Mouse (Mus musculus) neural tube, embryonic 12.5 days (tissue): ENCODE measurements around the gene Ccdc148. TPM values are rescaled to one million over a fixed set of nuclear protein-coding genes. Genes with fewer than 3 reads are reported as not detected.

Experiments used
- ATAC-seq: fragments of 200-750 bp; cut with Nextera tagmentation; 2 replicates; pipeline ENCODE4 v1.8.0; 2017; ENCODE audit warnings: low read depth, mild to moderate bottlenecking, moderate TSS enrichment, moderate library complexity; ENCODE audit not compliant: low FRiP score
- H3K27ac ChIP-seq: fragments of 300-500 bp; sonication (generic); 2 replicates; pipeline ENCODE4 v1.5.1; 2016
- H3K27me3 ChIP-seq: fragments of 300-500 bp; sonication (generic); replicated peaks from 2 replicates; pipeline ENCODE4 v1.6.1; 2016; ENCODE audit warnings: mild to moderate bottlenecking
- H3K36me3 ChIP-seq: fragments of 300-500 bp; sonication (generic); 2 replicates; pipeline ENCODE4 v1.6.1; 2016; ENCODE audit warnings: mild to moderate bottlenecking
- H3K4me1 ChIP-seq: fragments of 300-500 bp; sonication (generic); 2 replicates; pipeline ENCODE4 v1.6.1; 2016
- H3K4me2 ChIP-seq: fragments of 300-500 bp; sonication (generic); replicated peaks from 2 replicates; pipeline ENCODE4 v1.6.1; 2016; ENCODE audit warnings: mild to moderate bottlenecking
- H3K4me3 ChIP-seq: fragments of 300-500 bp; sonication (generic); 2 replicates; pipeline ENCODE4 v1.5.1; 2016
- H3K9ac ChIP-seq: fragments of 300-500 bp; sonication (generic); 2 replicates; pipeline ENCODE4 v1.6.1; 2016; ENCODE audit warnings: mild to moderate bottlenecking
- H3K9me3 ChIP-seq: fragments of 300-500 bp; sonication (generic); 2 replicates; pipeline ENCODE4 v1.6.1; 2016; ENCODE audit warnings: mild to moderate bottlenecking
- WGBS: fragments of 180-500 bp; shearing (Covaris S2); methylation state at CpG from one replicate; pipeline ENCODE4 v1.1.7; 2016; 5-methylcytosine and 5-hydroxymethylcytosine counted together
- polyA plus RNA-seq: library from polyadenylated mRNA; unstranded; fragments of >200 nt; fragmentation: Nextera tagmentation; extraction: Ambion mirVana; gene quantifications from 2 replicates; pipeline ENCODE4 v1.2.1, GENCODE M21; 2016

The Ccdc148 gene
- polyA plus RNA-seq, 1 experiment from 2014 or later = 1.4 TPM

DNA sequence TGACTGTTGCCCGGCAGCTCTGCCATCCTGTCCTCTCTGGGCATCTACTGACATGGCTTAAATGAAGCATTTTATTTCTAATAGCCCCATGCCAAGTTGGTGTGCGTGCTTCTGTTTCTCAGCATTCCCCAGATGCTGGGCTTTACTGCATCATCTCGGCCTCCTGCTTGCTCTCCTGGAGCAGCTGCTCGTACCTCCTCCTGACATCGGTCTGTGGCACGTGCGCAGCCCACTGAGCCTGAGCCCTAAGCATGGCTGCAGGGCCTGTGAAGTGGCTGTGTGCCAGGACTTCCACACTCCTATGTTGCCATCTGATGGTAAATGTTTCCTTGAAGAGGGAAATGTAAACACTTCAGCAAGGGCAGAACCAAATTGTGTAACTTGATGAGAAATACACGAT lies 31.0 kb upstream of the Ccdc148 start:
- 0 out of 2 replicates have a peak, but pooled peaks have one; percentile 49 for ATAC-seq
- Histone ChIP-seq H3K4me3 (no peak overlapping the region), H3K4me1 (0 out of 2 replicates have a peak, but pooled peaks cover 5% of the 10 kb centered on the region), H3K9me3 (no peaks in the 10 kb centered on the region), H3K9ac (no peak overlapping the region), H3K27ac (no peak overlapping the region), H3K36me3 (peaks cover 7% of the 10 kb centered on the region; the same call in 1 of the 2 replicates), H3K4me2 (no peak overlapping the region), H3K27me3 (no peaks in the 10 kb centered on the region)
- 82% methylated on average over 8 of the region's 8 CpGs for WGBS

DNA sequence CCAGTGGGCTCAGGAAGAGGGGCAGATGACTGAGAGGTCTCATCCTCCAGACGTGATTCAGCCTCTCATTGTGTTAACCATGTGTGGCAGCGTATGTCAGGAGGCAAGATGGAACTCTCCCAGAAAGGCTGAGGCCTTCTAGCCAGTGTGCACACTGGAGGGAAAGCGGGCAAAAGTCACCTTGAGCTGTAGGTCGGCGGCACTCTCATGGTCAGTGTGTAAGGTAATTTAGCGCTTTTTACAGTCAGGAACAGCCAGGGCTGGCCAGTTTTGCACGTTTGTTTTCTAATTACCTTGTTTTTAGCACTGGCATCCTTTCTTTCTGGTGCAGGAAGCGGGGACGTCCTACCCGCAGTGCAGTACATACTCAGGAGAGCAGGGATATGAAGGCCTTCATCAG lies 29.7 kb upstream of the Ccdc148 start:
- WGBS = 91% methylated on average over 10 of the region's 10 CpGs
- H3K27me3 ChIP-seq = no peaks in the 10 kb centered on the region

GRCm38 (mm10) chr2:59189661-59190185 lies 29.2 kb upstream of the Ccdc148 start:
- 80% methylated on average over 5 of the region's 5 CpGs for WGBS
- no peak overlapping the region for H3K4me3 ChIP-seq
- H3K27ac ChIP-seq = no peak overlapping the region
- H3K9me3 ChIP-seq = no peaks in the 10 kb centered on the region
- peaks cover 7% of the 10 kb centered on the region; the same call in 1 of the 2 replicates for H3K36me3 ChIP-seq
- 0 out of 2 replicates have a peak, but pooled peaks cover 5% of the 10 kb centered on the region for H3K4me1 ChIP-seq
- H3K27me3 ChIP-seq = no peaks in the 10 kb centered on the region
- H3K9ac ChIP-seq = no peak overlapping the region
- ATAC-seq = no peak
- no peak overlapping the region for H3K4me2 ChIP-seq

More for the DNA sequence above, 29.7 kb upstream of the Ccdc148 start:
- H3K9ac ChIP-seq = no peak overlapping the region
- peaks cover 7% of the 10 kb centered on the region; the same call in 1 of the 2 replicates for H3K36me3 ChIP-seq
- 0 out of 2 replicates have a peak, but pooled peaks cover 5% of the 10 kb centered on the region for H3K4me1 ChIP-seq
- ATAC-seq = no peak
- no peak overlapping the region for H3K27ac ChIP-seq
- H3K4me3 ChIP-seq = no peak overlapping the region
- no peaks in the 10 kb centered on the region for H3K9me3 ChIP-seq
- H3K4me2 ChIP-seq = no peak overlapping the region

DNA sequence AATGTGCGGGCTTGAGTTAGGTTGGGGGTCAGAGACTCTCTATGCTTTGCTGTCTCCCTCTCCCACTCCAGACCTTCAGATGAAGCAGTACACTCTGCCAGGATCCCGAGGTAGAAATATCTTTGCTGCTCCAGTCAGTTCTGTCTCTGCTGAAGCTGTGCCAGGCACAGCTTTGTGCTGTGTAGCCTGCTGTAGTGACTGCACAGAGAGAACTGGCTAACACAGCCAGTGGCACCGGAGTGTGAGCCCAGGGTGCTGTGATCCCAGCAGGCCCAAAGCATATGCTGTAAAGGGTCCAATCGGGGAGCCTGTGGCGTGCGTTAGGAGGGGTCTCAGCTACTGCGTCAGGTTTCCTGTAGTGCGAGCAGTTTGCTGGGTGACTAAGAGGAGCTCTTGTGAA lies 27.8 kb upstream of the Ccdc148 start:
- no peak for ATAC-seq

DNA sequence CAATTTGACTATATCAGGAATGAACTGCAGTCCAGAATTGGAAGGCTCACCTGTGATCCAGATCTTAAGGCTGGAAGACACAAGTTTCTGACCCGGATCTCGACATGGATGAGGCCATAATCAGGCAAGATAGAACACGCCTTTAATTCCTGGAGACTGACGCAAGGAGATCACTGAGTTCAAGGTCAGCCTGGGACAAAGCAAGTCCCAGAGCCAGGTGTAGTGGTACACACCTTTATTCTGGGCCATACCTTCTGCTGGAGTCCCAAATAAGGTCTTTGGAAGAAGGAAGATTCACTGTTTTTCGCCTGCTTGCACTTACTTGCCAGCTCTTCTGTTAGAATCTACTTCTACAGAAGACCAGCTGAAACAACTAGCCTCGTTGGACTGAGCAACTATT lies 26.5 kb upstream of the Ccdc148 start:
- Histone ChIP-seq H3K4me1 (0 out of 2 replicates have a peak, but pooled peaks cover 5% of the 10 kb centered on the region), H3K4me3 (no peak overlapping the region), H3K4me2 (no peak overlapping the region), H3K36me3 (peaks cover 7% of the 10 kb centered on the region; the same call in 1 of the 2 replicates), H3K9ac (no peak overlapping the region), H3K27me3 (no peaks in the 10 kb centered on the region), H3K27ac (no peak overlapping the region), H3K9me3 (no peaks in the 10 kb centered on the region)
- 94% methylated on average over 6 of the region's 6 CpGs for WGBS
- ATAC-seq = no peak

More for the DNA sequence above, 27.8 kb upstream of the Ccdc148 start:
- Histone ChIP-seq H3K4me2 (no peak overlapping the region), H3K27ac (no peak overlapping the region), H3K27me3 (no peaks in the 10 kb centered on the region), H3K9me3 (no peaks in the 10 kb centered on the region), H3K36me3 (peaks cover 7% of the 10 kb centered on the region; the same call in 1 of the 2 replicates), H3K4me1 (0 out of 2 replicates have a peak, but pooled peaks cover 5% of the 10 kb centered on the region), H3K4me3 (no peak overlapping the region), H3K9ac (no peak overlapping the region)
- 94% methylated on average over 8 of the region's 8 CpGs for WGBS

- Histone ChIP-seq H3K9me3 (no peaks in the 10 kb centered on the region), H3K36me3 (peaks cover 7% of the 10 kb centered on the region; the same call in 1 of the 2 replicates)
- no peak for ATAC-seq
Measured at GRCm38 (mm10) chr2:59186122-59186521, 25.6 kb upstream of the Ccdc148 start.

GRCm38 (mm10) chr2:59184107-59185064 lies 23.9 kb upstream of the Ccdc148 start:
- ATAC-seq = no peak

More at GRCm38 (mm10) chr2:59186122-59186521, 25.6 kb upstream of the Ccdc148 start:
- no peak overlapping the region for H3K27ac ChIP-seq
- H3K4me1 ChIP-seq = 0 out of 2 replicates have a peak, but pooled peaks cover 4% of the 10 kb centered on the region
- H3K27me3 ChIP-seq = no peaks in the 10 kb centered on the region
- H3K4me2 ChIP-seq = no peak overlapping the region
- WGBS = 97% methylated on average over 8 of the region's 8 CpGs
- H3K9ac ChIP-seq = no peak overlapping the region
- H3K4me3 ChIP-seq = no peak overlapping the region

GRCm38 (mm10) chr2:59183541-59183940 lies 23.1 kb upstream of the Ccdc148 start:
- Histone ChIP-seq H3K4me1 (0 out of 2 replicates have a peak, but pooled peaks cover under 1% of the 10 kb centered on the region), H3K9me3 (no peaks in the 10 kb centered on the region), H3K4me3 (no peak overlapping the region), H3K36me3 (peaks cover 7% of the 10 kb centered on the region; the same call in 1 of the 2 replicates), H3K27ac (no peak overlapping the region), H3K27me3 (no peaks in the 10 kb centered on the region), H3K9ac (no peak overlapping the region), H3K4me2 (no peak overlapping the region)
- ATAC-seq = no peak
- 80% methylated on average over 4 of the region's 4 CpGs for WGBS

More at GRCm38 (mm10) chr2:59184107-59185064, 23.9 kb upstream of the Ccdc148 start:
- Histone ChIP-seq H3K27ac (no peak overlapping the region), H3K27me3 (no peaks in the 10 kb centered on the region), H3K4me3 (no peak overlapping the region), H3K9ac (no peak overlapping the region), H3K36me3 (peaks cover 7% of the 10 kb centered on the region; the same call in 1 of the 2 replicates), H3K4me1 (no peaks in the 10 kb centered on the region), H3K4me2 (no peak overlapping the region), H3K9me3 (no peaks in the 10 kb centered on the region)
- 94% methylated on average over 11 of the region's 11 CpGs for WGBS

DNA sequence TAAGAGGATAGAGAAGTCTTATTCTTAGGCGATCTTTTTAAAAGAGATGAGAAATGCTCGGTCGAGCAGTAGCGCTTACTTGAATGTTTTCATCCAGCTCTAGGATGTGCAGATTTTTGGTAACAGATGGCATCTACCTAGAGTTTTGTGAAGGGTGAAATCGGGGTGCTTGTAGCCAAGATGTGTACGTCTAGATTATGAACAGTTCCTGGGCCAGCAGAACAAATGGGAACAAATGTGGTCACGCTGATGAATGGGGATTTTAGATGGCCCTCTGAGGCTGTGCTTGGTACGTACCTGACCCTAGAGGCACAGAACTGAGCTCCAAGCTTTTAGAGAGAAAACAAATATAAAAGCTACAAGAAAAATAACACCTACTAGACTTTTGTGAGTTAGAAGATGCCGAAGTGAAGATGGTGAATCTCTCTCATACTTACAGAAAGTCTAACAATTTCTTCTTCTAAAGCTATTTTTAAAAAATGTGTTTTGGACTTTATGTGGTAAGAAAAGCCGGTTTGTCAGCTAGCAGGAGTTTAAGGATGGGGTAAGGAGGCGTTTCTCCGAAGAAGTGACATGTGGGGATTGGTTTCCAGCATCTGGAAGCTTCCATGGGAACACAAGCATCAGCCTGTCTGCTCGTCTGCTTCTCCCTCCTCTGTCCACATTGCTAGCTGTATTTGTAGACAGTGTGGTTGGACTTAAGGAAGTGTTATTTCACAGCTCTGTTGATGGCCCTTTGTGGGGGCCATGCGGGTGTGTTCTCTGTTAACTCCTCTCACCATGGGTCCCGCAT lies 21.0 kb upstream of the Ccdc148 start:
- Histone ChIP-seq H3K9me3 (no peaks in the 10 kb centered on the region), H3K27me3 (no peaks in the 10 kb centered on the region), H3K9ac (no peak overlapping the region), H3K4me2 (no peak overlapping the region), H3K36me3 (no peaks in the 10 kb centered on the region), H3K27ac (no peak overlapping the region), H3K4me1 (0 out of 2 replicates have a peak, but pooled peaks cover 6% of the 10 kb centered on the region), H3K4me3 (no peak overlapping the region)
- ATAC-seq = no peak
- 83% methylated on average over 15 of the region's 15 CpGs for WGBS

DNA sequence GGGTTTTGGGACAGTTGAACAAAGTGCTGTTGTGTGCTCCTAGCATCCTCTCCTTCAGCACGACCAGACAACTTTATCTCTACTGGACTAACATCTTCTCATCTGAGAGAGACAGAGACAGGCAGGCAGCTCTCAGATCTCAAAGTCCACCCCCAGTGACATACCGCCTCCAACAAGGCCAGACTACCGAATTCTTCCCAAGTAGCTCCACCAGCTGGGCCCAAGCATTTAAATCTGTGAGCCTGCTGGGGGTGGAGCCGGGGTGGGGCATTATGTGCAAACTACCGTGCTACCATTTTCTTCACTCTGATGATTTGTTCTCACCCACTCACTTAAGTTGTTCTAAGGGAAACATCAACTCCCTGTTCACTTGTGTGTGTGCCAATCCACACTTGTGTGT lies 19.0 kb upstream of the Ccdc148 start:
- Histone ChIP-seq H3K27me3 (no peaks in the 10 kb centered on the region), H3K9me3 (no peaks in the 10 kb centered on the region), H3K36me3 (no peaks in the 10 kb centered on the region), H3K27ac (no peak overlapping the region), H3K4me1 (0 out of 2 replicates have a peak, but pooled peaks cover 6% of the 10 kb centered on the region), H3K4me3 (no peak overlapping the region), H3K4me2 (no peak overlapping the region), H3K9ac (no peak overlapping the region)
- WGBS = 59% methylated on average over 5 of the region's 5 CpGs
- no peak for ATAC-seq

DNA sequence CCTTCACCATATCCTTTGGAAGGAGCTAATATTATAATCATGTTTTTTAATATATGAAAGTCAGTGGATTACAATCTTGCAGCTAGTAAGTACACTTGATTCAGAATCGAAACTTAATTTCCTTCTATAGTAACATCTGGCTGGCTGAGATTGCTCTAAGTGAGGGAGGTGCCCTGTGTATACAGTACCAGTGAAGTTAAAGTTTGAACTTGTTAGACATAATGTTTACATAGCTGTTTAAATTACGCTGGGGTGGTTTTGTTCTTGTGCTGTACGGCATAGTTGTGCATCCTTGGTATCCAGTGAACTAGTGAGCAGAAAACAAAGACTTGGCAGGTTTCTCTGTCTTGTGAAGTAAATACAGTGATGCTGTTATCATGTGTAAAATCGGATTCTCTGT lies 18.5 kb upstream of the Ccdc148 start:
- H3K36me3 ChIP-seq = no peaks in the 10 kb centered on the region
- no peak overlapping the region for H3K4me3 ChIP-seq
- no peak overlapping the region for H3K27ac ChIP-seq
- H3K27me3 ChIP-seq = no peaks in the 10 kb centered on the region
- H3K4me2 ChIP-seq = no peak overlapping the region
- WGBS = 81% methylated on average over 4 of the region's 4 CpGs
- ATAC-seq = no peak
- no peak overlapping the region for H3K9ac ChIP-seq
- H3K9me3 ChIP-seq = no peaks in the 10 kb centered on the region
- H3K4me1 ChIP-seq = 0 out of 2 replicates have a peak, but pooled peaks cover 6% of the 10 kb centered on the region
